Mouse (Mus musculus) mouse embryonic stem cell (cell line): ENCODE measurements around the gene Chgb.

ENCODE experiments used
- in situ Hi-C, 2 experiments: fragments of 300-500 bp; cut with MboI; formaldehyde crosslinking; loops; 1 replicate in 1 of 2; 3 replicates in 1 of 2; pipeline ENCODE4 v1.14.3; 2019 to 2020; ENCODE audit warnings: low sequenced_read_pairs in 2 of 2, low pct_unique_long_range_greater_than_20kb in 1 of 2, mixed read lengths in 1 of 2; ENCODE audit not compliant: unreplicated experiment in 1 of 2

The Chgb gene

GRCm38 (mm10) chr2:132802976-132803375, 21.9 kb downstream of the Chgb start:
- in situ Hi-C loops, result no loop called here

GRCm38 (mm10) chr2:132815608-132816314, 34.7 kb downstream of the Chgb start, which contains the start of the genes Trmt6 and Mcm8:
Trmt6 (minus strand) TSS chr2:132816055.
Mcm8 (plus strand) TSS chr2:132816141.
- in situ Hi-C loops, result no loop called here

- in situ Hi-C loops, result no loop called here
These were observed 60.0 kb downstream of the Chgb start for GRCm38 (mm10) chr2:132841071-132841470.
